Mouse (Mus musculus): Measurements from ENCODE around the gene Vezf1.

GRCm38 (mm10) chr11:88028193-88028684 is 39.8 kb upstream of the Vezf1 start:
- no peak for TF ChIP-seq CTCF (IDR thresholded peaks at IDR 0.05; ENCODE audit: borderline replicate concordance, extremely low read depth, insufficient read depth, insufficient read length)
- no peak for TF ChIP-seq POLR2A (IDR thresholded peaks at IDR 0.05; ENCODE audit: borderline replicate concordance, extremely low read depth, insufficient read depth, insufficient read length, poor library complexity, severe bottlenecking)
